Mouse (Mus musculus) MN1 (cell line): ENCODE results near the gene Azin2.

Experiments used
- DNase-seq: peaks from one replicate; pipeline ENCODE4 v3.0.0-alpha.2; 2016; ENCODE audit warnings: low spot score

The Azin2 gene

DNA sequence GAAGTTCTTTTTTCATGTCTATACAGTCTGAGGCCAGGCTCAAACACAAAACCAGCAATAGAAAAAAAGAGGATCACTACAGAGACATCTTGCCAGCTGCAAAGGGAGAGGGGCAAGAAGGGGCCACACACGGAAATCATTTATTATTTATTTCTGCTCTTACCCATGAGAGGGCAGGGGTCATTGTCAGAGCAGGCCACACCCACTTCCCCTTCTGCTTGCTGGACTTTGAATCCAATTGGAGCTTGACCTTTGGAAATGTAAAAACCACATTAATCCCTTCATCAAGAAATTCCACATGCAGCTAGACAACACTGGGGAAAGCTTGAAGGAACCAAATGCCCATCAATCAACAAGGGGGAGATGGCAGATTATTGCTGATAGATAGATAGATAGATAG lies 16.4 kb upstream of the Azin2 start:
- DNase-seq, result no peak

DNA sequence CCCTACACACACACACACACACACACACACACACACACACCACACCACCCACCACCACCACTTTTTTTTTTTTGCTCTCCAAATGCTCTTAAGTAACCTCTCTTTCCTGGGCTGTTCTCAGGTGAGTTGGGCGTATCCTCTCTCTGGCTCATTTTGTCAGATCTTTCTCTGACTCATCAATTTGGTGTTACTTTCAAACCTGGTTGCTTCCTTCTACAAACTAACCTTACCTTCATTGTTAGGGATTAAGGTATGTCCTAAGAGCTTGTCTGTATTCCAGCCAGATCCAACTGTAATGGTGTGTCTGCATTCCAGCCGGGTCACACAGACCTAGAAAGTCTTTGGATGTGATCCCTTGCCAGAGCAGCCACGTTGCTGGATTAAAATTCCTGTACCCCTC lies 15.0 kb upstream of the Azin2 start:
- no peak for DNase-seq

DNA sequence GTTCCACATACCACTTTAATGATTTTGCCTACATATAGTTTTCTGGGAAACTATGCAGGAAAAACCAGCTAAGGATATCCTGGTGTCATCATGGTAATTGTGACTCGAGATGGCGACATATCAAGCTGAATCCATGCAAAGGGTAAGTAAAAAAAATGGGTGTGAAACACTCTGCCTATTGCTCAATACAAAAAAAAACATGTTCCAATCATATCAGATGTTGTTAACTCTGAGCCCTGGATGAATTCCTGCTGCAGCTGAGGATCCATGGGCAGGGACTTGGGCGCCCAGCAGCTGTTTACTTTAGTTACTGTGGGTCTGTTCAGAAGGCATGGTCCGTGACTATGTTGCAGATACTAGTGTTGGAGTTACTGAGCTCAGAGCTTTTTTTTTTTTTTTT lies 14.3 kb upstream of the Azin2 start:
- DNase-seq, result no peak

DNA sequence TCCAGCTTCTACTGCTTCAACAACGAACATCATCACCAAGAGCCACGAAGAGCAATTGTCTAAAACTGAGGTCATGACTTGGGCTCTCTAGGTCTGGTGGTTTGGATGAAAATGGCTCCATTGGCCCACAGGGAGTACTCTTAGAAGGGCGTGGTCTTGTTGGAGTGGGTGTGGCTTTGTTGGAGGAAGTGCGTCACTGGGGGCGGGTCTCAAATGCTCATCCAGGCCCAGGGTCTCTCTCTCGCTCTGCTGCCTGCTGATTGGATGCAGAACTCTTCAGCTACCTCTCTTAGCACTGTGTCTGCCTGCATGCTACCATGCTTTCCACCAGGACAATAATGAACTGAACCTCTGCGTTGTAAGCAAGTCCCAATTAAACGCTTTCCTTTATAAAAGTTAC lies 12.4 kb upstream of the Azin2 start:
- DNase-seq, result no peak

DNA sequence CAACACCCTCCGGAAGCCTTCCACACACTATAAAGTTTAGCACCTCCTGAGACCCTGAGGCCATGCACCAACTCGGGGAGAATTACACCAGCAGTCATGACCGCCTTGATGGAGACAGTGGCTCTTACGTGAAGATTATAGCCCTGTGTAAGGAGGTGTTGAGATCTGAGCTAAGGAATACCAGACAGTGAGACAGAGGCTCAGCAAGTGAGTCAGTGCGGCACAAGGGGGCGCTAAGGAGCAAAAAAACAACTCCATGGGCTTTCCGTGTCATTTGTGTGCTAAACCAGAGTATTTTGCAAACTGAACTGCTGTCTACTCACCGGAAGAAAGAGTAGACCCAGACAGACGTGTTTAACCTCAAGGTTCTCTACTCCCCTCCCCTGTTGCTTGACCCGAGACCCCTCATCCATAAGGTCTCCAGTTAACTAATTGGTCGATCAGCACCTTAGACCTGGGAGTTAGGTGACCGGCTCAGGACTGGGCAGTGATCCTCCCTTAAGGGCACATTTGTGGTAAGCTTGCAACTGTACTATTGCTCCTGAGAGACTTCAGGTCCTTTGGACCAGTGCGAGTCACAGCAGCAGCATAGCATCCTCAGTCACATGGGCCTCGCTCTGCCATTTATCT lies 8.9 kb upstream of the Azin2 start:
- DNase-seq, result peak; percentile 83

DNA sequence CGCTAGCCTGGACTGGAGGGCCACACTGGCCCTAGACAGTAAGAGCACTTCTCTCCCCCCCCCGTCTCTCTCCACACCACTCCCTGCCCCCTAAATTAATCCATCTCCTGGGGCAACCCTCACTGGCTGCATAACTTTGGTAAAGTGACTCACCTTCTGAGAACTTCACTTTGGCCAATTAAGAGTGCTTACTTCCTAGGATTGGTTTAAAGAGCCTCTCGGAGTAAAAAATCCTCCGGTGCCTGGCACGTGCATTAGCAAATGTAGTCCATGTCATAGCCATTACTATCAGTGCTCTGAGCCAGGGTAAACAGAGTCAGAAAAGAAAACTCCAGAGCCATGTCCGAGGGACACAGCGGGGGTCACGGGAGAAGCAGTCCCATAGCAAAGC lies 8.2 kb upstream of the Azin2 start:
- DNase-seq, result no peak

DNA sequence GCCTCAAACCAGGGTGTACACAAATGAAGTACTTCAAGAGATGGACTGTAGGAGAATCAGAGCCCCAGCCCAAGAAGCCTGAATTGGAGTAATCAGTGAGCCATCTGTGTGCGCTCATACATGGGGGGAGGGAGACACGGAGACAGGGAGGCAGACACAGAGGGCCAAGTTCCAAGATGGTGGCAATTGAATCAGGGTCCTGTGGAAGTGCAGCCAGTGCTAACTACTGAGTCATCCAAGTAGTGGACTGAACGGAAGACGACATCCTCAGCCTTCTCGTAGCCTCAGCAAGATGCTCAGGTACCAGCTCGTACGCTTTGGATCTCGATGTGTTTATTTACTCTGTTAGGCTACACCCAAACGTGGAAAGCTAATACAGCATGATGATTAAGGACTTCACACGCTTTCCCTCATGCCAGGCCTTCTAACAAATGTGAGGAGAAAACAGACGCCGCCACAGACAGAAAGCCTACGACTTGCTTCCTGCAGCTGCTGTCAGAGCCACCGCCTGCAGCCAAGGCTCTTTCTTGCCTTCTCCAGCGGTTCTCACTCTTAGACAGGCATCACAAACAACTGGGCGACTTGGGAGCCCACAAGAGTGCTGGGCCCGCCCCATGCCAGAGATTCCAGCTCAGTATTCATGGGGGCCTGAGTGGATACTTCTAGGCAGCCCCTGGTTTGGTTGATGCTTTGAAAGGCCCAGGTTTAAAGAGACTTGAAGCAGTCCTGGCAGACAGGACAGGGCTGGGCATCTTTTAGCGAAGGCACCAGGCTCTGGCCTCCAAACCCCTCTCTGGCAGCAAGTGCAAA lies 7.6 kb upstream of the Azin2 start:
- peak; percentile 59 for DNase-seq

DNA sequence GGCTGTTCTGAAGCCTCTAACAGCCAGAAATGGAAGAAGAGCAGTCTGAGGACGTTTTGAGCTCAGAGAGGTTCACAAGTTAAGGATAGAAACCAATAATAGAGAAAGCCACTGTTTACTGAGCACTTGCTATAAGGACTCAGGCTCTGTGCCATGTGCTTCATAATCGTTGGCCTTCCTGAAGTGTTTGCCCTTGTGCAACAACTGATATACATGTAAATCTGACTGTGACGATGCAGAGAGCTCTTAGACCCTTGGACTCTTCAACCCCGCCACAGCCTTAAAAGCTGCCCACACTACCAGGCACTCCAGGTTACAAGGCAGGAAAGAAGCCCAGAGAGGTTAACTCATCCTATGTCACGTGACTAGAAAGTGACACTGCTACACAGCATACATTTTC lies 6.8 kb upstream of the Azin2 start:
- DNase-seq, result no peak

DNA sequence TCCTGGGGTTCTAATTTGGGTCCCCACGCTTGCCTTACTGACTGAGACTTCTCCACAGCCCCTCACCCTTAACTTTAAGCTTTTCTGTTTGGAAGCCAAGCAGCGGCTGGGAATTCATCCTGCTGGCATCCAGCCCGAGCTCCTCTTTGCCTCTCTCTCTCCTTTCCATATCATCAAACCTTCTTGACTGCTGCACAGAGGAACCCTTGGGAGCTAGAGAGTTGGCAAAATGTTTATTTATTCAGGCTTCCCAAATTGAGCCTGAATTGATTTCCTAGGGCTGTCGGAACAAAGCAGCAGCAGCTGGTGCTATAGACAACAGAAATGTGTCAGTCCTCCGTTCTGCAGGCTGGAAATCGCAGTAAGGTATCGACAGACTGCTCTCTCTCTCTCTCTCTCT lies 4.5 kb upstream of the Azin2 start:
- DNase-seq, result peak; percentile 90

DNA sequence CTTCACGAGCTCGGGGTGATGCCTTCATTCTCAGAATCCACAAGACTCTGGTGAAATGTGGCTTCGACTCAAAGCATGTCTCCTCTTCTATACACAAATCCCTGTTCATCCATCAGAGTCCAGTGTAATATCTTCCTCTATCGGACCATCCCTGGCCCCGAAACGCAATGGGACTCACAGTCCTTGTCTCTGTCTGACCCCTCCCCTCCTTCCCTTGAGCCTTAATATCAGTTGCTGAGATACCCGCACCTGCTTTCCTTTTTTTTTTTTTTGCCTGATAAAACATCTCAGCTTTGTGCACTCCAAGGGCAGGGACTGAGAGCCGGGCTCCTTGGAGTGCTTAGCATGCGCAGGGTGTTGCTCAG lies 666 bp upstream of the Azin2 start:
- DNase-seq, result peak; percentile 43

DNA sequence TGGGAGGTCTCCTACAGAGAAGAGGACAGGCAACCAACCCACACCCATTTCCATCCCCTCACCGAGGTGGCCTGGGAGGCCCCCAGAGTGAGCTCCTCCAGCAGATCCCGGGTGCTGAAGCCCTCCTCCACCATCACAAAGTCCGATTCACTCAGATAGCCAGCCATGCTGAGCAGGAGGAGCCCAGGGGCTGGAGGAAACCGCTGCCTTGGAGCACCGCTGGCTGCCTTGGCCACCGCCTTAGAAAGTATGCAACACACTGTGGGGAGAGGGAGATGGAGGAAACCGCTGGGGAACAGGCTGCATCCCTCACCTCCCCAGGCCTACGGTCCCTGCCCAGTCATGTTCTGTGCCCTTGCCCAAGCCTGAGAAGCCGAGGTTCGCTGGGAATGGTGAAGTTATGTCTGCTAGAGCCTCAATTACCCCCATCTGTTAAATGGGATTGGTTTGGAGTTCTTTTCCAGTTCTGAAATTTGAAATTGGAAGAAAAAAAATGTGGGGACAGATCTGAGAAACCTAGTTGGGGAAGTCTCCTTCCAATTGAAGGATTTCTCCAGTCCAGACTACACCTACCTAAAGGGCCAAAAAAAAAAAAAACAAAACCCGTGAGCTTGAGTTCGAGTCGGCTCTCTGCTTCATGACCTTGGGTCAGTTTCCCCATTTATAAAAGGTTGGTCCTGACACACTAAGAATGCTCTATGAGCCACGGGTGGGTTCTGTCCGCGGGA lies 777 bp downstream of the Azin2 start:
- DNase-seq, result peak; percentile 46

DNA sequence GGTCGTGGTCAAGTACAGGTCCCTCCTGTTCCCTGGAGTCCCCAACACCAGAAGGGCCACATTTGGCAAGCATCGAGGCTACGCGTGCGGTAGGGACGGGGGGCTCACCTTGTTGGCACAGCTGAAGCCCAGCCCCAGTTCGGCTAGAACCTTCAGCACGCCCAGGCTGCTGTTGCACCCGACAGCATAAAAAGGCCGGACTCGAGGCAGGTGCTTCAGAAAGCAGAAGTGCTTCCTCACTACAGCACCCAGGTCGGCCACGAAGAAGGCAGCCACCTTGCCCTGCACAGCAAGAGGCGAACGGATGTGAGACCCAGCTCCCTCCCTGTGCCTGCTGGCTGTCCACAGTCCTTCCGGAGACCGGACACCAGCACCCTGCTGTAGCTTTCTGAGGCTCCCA lies 2.6 kb downstream of the Azin2 start:
- peak; percentile 42 for DNase-seq

DNA sequence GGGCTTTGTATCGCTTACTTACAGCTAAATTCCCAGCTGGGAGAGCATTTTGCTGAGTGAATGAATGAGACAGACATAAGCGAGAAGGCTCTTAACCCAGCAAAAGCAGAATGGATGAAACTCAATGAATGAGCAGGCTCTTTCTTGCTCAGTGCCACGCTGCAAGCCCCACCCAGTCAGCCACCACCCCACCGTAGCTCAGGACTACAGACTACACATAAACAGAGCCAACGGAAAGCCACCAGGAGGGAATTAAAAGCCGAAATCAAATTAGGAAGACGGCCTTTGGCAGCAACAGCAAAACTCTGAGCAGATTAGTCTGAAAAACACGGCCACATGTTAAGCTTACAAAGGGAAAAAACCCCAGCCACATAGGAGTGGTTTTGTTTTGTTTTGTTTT lies 3.4 kb downstream of the Azin2 start:
- peak; percentile 96 for DNase-seq

DNA sequence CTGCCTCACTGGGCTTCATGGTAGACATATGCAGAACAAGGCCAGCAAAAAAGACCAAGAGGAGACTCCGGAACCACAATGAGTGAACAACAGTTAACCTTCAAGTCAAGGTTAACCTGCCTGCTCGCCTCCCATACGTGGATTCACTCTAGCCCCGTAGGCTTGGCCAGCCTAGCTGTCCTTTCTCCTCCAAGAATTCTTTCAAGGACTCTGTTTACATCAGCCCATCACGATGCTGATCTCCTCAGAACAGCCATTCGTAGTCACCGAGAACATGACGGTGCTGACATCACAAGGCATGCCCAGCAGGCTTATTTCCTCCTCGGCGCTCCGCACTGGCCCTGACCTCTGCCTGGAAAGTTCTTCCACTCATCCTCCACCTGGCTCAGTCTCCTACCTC lies 4.1 kb downstream of the Azin2 start:
- DNase-seq, result no peak

DNA sequence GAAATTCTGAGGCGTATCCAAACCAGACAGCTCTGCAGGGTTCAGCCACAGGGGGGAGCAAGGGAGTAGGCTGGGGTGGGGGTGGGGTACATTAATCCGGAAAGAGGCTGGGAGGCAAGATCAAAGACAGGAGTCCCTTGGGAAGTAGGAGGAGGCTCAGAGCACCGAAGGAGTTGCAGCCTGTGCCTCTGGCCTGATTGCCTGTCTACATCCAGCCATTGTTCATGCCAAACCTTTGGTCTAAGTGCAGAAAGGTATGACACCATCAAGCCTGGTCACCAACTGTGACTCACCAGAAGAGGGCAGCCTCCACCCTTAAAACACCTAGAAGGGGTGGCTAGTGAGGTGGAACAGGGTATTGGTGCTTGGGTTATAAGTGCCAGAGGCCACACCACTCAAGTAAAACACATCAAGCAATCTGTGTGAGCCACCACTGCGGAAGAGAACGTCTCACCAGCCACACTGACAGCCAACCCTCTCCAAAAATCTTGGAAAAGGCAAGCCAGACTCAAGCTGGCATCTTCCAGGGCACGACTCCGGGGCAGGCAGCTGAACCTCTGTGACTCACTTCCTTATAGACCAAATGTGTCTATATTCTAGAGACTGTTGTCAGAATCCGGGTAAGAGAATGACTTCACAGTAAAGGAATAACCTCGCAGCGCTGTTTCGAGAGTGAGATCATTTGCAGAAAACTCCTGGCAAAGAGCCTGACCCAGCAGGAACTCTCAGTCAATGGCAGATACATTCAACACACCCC lies 4.9 kb downstream of the Azin2 start:
- peak; percentile 90 for DNase-seq

DNA sequence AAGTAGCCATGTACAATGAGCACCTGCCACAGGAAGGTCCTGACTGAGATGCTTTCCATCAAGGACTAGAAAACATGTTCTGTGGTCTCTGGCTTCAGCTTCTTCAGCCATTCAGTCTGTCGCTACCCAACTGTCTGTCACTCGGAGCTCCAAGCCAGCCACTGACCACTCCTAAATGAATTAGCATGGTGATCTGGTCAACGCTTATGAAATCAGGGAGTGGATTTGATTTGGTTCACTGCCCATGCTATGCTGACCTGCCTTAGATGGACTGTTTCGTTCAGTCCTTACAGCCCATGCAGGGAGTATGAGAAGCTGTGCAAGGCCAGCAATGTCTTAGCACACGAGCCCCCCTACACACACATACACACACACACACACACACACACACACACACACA lies 8.4 kb downstream of the Azin2 start:
- peak; percentile 85 for DNase-seq

DNA sequence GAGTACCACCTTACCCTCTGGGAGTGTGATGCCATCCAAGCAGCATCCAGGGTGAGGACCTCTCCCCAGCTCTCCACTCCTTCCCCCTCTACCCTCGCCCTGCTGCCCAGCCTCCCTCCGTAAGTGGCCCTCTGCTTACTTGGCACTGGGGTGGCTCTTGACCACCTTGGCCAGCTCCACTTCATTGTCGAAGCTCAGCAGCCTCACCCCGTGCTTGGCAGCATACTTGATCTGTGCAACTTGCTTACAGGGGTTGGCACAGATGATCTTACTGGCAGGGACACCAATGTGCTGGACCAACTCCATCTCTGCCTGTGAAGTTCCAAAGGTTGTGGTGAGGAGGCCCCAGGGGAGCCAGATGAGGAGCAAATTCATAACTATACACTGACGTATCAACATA lies 11.8 kb downstream of the Azin2 start:
- DNase-seq, result no peak

DNA sequence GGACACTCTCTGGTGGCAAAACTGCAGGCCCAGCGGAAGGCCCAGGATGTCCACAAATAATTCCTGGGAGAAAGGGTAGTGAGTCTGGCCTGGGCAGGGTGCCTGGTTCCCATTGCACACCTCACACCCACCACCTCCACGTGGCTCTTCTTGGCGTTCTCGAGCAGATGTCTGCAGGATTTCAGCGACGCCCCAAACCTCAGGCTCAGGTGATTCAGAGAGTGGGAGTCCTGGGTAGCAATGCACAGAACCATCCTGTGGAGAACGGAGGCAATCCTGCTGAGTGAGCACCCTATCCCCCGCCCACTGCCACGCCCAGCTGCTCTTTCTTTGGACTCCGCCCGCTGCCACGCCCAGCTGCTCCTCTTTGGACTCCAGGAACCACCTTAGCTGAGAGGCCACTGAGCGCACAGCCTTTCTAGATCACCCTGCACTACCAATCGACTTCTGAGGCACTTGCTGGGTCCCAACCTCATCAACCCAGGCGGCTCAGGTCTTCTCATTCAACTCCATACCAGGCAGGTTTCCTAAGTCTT lies 12.7 kb downstream of the Azin2 start:
- DNase-seq, result no peak

DNA sequence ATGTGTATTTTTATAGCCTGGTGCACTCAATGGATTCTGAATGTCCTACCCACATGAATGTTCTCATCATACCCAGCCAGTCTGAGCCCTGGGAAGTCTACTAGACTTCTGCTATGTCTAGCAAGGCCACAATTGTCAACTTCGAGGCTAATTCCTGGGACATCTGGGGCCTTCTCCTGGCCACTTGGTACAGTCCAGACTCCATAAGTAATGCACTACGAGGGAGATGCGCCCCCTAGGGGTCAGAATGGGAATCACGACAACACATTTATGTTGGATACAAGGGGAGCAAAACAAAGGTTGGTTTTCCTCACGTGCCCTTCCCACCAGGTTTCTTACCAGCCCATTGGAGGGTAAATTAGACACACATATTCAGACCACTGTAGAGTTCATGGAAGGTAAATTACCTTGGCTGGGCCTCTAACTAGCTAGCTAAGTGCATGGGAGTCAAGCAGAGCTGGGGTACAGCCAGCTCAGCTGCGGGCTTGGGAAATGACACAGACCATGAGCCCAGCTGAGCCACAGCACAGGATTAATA lies 14.0 kb downstream of the Azin2 start:
- DNase-seq, result peak; percentile 79

DNA sequence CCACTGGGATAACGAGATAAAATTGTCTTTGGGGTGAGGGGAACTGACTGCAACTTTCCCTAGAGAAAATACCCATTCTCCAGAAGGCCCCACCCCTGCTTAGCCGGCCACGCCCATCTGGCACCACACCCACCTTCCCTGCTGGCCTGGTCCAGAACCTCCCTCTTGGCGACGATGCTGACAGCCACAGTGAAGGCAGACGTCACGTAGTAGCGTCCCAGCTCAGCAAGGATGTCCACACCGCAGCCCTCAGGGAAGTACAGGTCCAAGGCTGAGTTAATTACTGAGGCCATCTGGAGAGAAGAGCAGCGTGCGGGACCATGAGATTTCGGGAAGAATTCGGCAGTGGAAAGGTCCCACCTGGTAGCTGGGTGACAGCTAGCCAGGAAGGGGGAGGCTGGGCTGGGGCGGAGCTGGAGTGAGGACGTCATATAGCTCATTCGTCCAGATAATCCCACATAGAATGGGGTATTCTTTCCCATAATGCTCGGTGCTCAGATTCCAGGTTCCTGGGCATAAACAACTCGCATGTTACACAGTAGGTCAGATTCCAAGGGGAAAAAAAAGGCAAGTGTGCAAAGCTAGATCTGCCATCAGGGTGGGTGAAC lies 14.8 kb downstream of the Azin2 start:
- DNase-seq, result peak; percentile 81

DNA sequence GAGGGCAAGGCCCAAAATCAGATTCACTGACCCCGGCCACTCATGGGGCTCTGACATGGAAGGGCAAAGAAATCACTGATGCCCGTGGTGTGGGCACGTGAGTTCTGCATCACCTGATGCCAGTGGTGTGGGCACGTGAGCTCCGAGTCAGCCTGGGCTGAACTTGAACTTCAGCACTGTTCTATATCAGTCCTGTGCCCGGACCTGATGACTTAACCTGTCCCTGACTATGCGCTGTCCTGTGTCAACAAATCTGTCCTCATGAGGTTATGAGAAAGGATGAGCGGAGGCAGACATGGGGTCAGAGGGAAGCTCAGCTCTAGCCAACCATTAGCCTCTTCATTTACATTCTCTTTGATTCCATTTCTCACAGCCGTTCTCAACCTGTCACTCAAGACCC lies 15.5 kb downstream of the Azin2 start:
- no peak for DNase-seq

DNA sequence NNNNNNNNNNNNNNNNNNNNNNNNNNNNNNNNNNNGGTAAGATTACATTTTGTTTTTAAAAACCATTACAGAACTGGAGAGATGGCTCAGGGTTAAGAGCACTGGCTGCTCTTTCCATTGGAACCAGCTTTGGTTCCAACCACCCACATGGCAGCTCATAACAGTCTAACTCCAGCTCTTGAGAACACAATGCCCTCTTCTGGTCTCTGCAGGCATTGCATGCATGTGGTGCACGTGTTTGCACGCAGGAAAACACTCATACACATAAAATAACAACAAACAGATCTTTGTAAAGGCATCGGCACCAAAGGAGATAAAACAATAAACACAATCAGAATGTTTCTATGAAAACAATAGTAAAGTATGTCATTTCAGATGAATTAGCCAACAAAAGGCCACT lies 19.9 kb downstream of the Azin2 start:
- no peak for DNase-seq
